Mouse (Mus musculus) lung, embryonic 15.5 days (tissue): ENCODE data around the gene Creb5. TPM values are rescaled to one million over a fixed set of nuclear protein-coding genes. Genes with fewer than 3 reads are reported as not detected.

Source experiments
- ATAC-seq: fragments of 200-750 bp; cut with Nextera tagmentation; 2 replicates; pipeline ENCODE4 v1.8.0; 2017; ENCODE audit warnings: moderate number of reproducible peaks, borderline replicate concordance; ENCODE audit not compliant: low FRiP score, low TSS enrichment; ENCODE audit errors: extremely low read depth
- H3K27ac ChIP-seq: fragments of 300-500 bp; sonication (generic); 2 replicates; pipeline ENCODE4 v1.5.1; 2015; ENCODE audit warnings: moderate library complexity, mild to moderate bottlenecking, inconsistent platforms
- H3K27me3 ChIP-seq: fragments of 300-500 bp; sonication (generic); 2 replicates; pipeline ENCODE4 v1.6.1; 2015; ENCODE audit warnings: inconsistent platforms
- H3K36me3 ChIP-seq: fragments of 300-500 bp; sonication (generic); 2 replicates; pipeline ENCODE4 v1.6.1; 2015; ENCODE audit warnings: inconsistent platforms
- H3K4me1 ChIP-seq: fragments of 300-500 bp; sonication (generic); 2 replicates; pipeline ENCODE4 v1.6.1; 2015; ENCODE audit warnings: inconsistent platforms
- H3K4me2 ChIP-seq: fragments of 300-500 bp; sonication (generic); 2 replicates; pipeline ENCODE4 v1.6.1; 2015; ENCODE audit warnings: inconsistent platforms, mild to moderate bottlenecking, moderate library complexity
- H3K4me3 ChIP-seq: fragments of 300-500 bp; sonication (generic); 2 replicates; pipeline ENCODE4 v1.5.1; 2015; ENCODE audit warnings: mild to moderate bottlenecking, inconsistent platforms
- H3K9ac ChIP-seq: fragments of 300-500 bp; sonication (generic); 2 replicates; pipeline ENCODE4 v1.6.1; 2015; ENCODE audit warnings: inconsistent platforms
- H3K9me3 ChIP-seq: fragments of 300-500 bp; sonication (generic); 2 replicates; pipeline ENCODE4 v1.6.1; 2016; ENCODE audit warnings: inconsistent platforms
- WGBS: fragments of 180-500 bp; shearing (Covaris S2); methylation state at CpG from one replicate; pipeline ENCODE4 v1.1.7; 2015; 5-methylcytosine and 5-hydroxymethylcytosine counted together
- polyA plus RNA-seq: library from polyadenylated mRNA; unstranded; fragments of >200 nt; fragmentation: Nextera tagmentation; extraction: Ambion mirVana; gene quantifications from 2 replicates; pipeline ENCODE4 v1.2.1, GENCODE M21; 2015

Creb5 gene
- polyA plus RNA-seq, 1 experiment from 2014 or later, result 5.8 TPM

DNA sequence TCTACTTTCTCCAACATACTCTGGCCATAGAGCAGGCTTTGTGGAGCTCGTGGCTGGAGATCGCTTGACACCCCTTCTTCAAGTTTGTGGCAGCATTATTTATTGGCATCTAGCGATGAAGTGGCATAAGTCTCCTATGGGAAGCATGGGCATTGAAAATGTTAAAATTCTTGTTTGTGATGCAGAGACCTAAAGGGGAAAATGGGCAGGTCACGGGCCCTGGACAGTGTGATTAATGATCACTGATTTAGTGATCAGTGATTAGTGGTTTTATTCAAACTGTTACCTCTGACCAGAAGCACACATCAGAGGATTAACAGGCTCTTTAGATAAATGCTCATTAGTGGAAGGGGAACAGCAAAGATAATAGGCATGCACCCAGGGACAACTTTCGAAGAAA is 2.6 kb downstream of the Creb5 start:
- WGBS, result 23% methylated on average over 5 of the region's 5 CpGs
- Histone ChIP-seq H3K27ac (no peak overlapping the region), H3K4me2 (no peak overlapping the region), H3K4me1 (peaks cover 29% of the 10 kb centered on the region), H3K9me3 (no peaks in the 10 kb centered on the region), H3K9ac (no peak overlapping the region), H3K36me3 (no peaks in the 10 kb centered on the region), H3K4me3 (no peak overlapping the region), H3K27me3 (peaks cover 68% of the 10 kb centered on the region)
- no peak for ATAC-seq

DNA sequence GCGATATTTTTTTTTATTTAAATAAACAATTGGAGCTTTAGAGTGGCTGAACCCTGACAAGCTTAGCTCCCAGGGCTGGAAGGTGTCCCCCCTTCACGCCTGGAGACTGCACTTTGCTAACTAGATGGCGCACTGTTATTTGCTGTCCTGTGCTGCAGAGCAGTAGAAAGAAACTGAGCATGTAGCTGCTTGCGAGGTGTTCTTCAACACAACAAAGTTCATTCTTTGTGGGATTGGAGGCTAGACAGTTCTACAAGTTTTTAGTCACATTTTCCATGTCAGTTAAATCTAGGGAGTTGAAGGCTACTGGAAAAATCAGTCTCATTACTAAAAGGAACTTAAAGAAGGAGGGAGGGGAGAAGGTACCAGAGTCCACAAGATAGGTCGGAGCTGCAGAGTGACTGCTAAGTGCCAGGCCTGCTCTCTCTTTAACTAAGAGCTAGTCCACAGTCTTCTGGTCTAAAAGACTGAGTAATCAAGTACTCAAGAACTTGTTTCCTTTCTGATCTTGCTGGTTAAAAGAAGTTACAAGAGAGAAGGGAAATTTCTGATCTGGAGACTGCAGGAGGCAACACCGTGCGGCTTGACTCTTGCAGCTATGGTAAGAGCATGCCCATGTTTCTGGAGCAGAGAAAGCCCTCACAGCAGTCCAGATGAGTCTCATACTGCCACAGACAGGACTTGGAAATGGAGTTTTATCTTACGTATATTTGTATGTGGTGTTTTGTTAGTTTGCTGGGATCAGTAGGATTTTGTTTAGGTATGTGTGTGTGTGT is 3.3 kb downstream of the Creb5 start:
- Histone ChIP-seq H3K4me2 (no peak overlapping the region), H3K9me3 (no peaks in the 10 kb centered on the region), H3K9ac (no peak overlapping the region), H3K27me3 (peaks cover 61% of the 10 kb centered on the region), H3K4me3 (no peak overlapping the region), H3K27ac (no peak overlapping the region), H3K36me3 (no peaks in the 10 kb centered on the region), H3K4me1 (peaks cover 29% of the 10 kb centered on the region)
- WGBS, result 42% methylated on average over 8 of the region's 8 CpGs
- no peak for ATAC-seq

DNA sequence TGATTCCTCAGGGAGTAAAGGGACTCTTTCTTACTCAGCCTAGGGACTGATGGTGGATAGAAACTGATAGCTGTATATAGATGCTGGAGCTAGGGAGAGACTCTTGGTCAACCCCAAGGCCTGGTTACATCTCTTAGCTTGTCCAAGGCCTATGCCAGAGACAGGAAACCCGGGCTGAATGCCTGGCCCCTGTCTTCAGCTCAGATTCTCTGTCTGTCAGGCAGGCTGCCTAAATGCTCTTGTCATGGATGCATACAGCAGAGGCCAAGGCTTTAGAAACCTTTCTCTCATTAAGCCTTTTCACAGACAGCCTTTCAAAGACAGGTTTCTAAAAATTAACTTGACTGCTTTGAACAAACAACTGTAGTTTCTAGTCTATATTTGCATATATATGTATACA is 5.9 kb downstream of the Creb5 start:
- no peak for ATAC-seq
- peaks cover 35% of the 10 kb centered on the region for H3K27me3 ChIP-seq
- no peaks in the 10 kb centered on the region for H3K36me3 ChIP-seq
- H3K27ac ChIP-seq, result no peak overlapping the region
- no peak overlapping the region for H3K4me3 ChIP-seq
- H3K4me2 ChIP-seq, result no peak overlapping the region
- H3K4me1 ChIP-seq, result peaks cover 14% of the 10 kb centered on the region
- H3K9me3 ChIP-seq, result no peaks in the 10 kb centered on the region
- H3K9ac ChIP-seq, result no peak overlapping the region
- 81% methylated on average over 1 of the region's 1 CpGs for WGBS

DNA sequence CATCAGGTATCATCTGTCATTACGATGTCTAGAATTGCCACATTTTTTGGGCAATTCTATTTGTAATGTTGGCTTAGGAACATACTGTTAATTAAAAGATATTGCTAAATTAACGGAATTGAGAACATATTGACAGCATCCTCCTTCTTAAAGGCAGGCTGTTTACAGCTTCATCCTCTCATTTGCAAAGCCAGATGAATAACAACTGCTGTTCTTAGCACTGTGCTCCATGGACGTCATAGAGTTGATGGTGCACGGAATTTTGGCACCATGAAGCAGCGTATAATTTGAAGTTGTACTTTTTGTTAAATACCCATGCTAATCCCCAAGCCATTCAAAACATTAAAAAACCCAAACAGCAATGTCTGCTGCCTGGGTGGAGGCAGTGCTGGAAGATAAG is 10.8 kb downstream of the Creb5 start:
- no peak overlapping the region for H3K4me3 ChIP-seq
- no peaks in the 10 kb centered on the region for H3K36me3 ChIP-seq
- WGBS, result 83% methylated on average over 5 of the region's 5 CpGs
- no peak overlapping the region for H3K4me2 ChIP-seq
- H3K27ac ChIP-seq, result no peak overlapping the region
- no peaks in the 10 kb centered on the region for H3K27me3 ChIP-seq
- no peaks in the 10 kb centered on the region for H3K9me3 ChIP-seq
- no peaks in the 10 kb centered on the region for H3K4me1 ChIP-seq
- ATAC-seq, result no peak
- H3K9ac ChIP-seq, result no peak overlapping the region

DNA sequence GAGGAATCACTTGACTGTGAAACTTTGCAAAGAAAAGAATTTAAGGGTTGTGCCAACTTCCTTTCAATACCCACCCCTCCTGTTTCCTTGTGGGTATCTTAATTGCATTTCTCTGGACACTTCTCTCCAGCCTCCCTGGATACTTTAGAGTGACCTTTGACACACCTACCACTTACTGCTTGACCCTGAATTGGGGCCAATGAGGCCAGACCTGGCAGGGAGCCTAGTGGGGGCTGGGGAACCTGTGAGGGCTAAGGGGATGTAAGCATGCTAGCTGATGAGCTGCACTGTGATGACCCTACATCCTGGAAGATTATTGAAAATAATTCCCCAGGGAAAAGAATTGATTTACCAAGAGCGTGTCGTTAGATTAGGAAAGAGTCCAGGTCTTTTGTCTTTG is 17.1 kb downstream of the Creb5 start:
- no peak for ATAC-seq
- Histone ChIP-seq H3K36me3 (no peaks in the 10 kb centered on the region), H3K4me2 (no peak overlapping the region), H3K4me3 (no peak overlapping the region), H3K9ac (no peak overlapping the region), H3K27ac (no peak overlapping the region), H3K27me3 (no peaks in the 10 kb centered on the region), H3K9me3 (no peaks in the 10 kb centered on the region), H3K4me1 (peaks cover 18% of the 10 kb centered on the region; the same call in 1 of the 2 replicates)
- WGBS, result 54% methylated on average over 2 of the region's 2 CpGs

DNA sequence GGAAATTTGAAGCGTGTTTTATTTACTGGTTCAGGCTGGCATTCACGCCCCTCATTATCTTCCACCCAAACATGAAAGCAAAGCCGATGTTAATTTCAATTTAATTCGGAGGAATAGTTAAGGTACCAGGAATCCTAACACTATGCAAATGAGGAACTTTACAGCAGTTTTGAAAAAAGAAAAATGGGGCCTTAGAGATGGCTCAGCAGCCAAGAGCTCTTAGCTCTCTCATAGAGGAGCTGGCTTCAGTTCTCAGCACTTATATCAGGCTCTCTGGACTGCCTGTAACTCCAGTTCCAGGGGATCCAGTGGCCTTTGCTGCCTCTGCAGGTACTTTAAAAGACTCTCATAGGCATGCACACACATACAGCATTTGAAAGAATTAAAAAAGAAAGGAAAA is 19.1 kb downstream of the Creb5 start:
- WGBS, result 88% methylated on average over 4 of the region's 4 CpGs
- Histone ChIP-seq H3K27me3 (no peaks in the 10 kb centered on the region), H3K9ac (no peak overlapping the region), H3K9me3 (no peaks in the 10 kb centered on the region), H3K4me3 (no peak overlapping the region), H3K27ac (no peak overlapping the region), H3K4me2 (no peak overlapping the region), H3K4me1 (peaks cover 18% of the 10 kb centered on the region; the same call in 1 of the 2 replicates), H3K36me3 (no peaks in the 10 kb centered on the region)
- ATAC-seq, result no peak

DNA sequence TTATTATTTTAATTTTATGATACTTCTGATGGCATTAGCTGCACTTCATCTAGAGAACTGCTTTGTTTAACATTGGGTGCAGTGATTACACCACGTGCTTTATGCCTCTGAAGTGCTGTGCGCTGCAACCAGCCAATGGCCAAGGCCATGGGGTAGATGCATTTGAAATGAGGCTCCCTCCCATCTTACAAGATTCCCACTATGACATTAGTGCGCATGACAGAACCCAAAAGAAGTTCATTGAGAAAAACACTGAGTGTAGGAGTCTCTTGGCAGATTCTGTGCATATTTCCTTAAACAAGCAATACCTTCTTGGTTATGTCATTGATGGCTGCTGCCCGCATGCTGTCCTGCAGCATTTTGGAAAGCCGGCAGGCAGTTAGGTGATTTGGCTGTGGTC is 19.6 kb downstream of the Creb5 start:
- Histone ChIP-seq H3K4me1 (peaks cover 18% of the 10 kb centered on the region; the same call in 1 of the 2 replicates), H3K27me3 (no peaks in the 10 kb centered on the region), H3K4me3 (no peak overlapping the region), H3K27ac (no peak overlapping the region), H3K36me3 (no peaks in the 10 kb centered on the region), H3K9me3 (no peaks in the 10 kb centered on the region), H3K9ac (no peak overlapping the region), H3K4me2 (no peak overlapping the region)
- WGBS, result 58% methylated on average over 5 of the region's 5 CpGs
- no peak for ATAC-seq

DNA sequence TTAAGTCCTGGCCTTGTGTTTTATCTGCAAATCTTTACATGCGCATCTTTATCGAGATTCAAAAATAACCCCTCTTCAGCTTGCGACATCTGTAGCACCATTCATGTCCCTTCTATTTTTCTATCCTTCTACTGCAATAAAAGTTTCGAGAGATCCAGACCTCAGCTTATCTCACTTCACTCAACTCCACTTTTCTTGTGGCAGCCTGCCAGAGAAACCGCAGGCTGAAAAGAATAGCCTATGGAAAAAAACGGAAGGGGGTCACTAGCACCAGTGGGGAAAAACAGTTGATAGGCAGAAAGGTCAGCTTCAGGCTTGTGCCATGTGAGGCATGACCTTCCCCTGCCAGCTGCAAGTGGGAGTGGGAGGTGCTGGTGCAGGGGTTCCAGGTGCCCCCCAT is 21.6 kb downstream of the Creb5 start:
- H3K27me3 ChIP-seq, result no peaks in the 10 kb centered on the region
- ATAC-seq, result no peak
- WGBS, result 15% methylated on average over 6 of the region's 6 CpGs
- H3K4me2 ChIP-seq, result no peak overlapping the region
- no peaks in the 10 kb centered on the region for H3K9me3 ChIP-seq
- peaks cover 18% of the 10 kb centered on the region; the same call in 1 of the 2 replicates for H3K4me1 ChIP-seq
- no peak overlapping the region for H3K9ac ChIP-seq
- H3K4me3 ChIP-seq, result no peak overlapping the region
- H3K27ac ChIP-seq, result no peak overlapping the region; the same call in 1 of the 2 replicates
- no peaks in the 10 kb centered on the region for H3K36me3 ChIP-seq

DNA sequence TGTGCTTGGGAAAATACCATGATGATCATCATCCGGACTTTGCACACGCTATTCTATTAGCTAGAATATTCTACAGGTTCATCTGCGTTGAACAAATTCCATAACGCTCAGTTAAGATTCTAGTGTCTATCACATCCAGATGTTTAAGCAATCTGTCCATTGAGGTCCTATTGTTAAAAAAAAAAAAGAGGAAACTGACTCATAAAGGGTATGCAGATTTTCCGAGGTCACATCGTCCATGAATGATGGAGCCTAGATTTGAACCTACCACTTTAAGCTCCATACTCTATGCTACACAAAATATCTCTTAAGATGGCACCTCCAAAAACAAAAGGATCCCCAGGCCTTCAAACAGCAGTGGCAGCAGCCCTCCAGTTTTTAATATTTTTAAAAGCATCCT is 26.5 kb downstream of the Creb5 start:
- peaks cover 4% of the 10 kb centered on the region; the same call in 1 of the 2 replicates for H3K4me1 ChIP-seq
- 83% methylated on average over 6 of the region's 6 CpGs for WGBS
- no peaks in the 10 kb centered on the region for H3K36me3 ChIP-seq
- no peaks in the 10 kb centered on the region for H3K9me3 ChIP-seq
- no peak overlapping the region for H3K4me2 ChIP-seq
- ATAC-seq, result no peak
- no peak overlapping the region for H3K4me3 ChIP-seq
- H3K27me3 ChIP-seq, result peaks cover 3% of the 10 kb centered on the region; the same call in 1 of the 2 replicates
- H3K27ac ChIP-seq, result no peak overlapping the region
- H3K9ac ChIP-seq, result no peak overlapping the region

DNA sequence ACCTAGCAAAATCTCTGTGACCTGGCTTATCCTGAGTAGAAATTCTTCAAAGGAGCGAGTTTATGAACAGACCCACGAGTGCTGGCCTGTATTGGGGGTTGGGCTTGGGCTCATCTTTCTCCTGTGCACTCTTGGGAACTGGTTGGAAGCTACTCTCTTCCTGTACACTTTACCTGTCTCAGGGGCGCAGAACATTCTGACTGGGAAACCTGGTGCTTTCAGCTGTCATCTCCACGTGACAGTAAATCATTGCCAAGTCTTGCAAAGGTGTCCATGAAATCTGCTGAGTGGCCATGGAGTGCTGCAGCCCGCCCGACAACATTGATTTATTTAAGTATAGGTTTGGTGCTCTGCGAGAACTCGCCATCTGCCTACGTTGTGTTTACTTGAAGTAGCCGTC is 27.1 kb downstream of the Creb5 start:
- Histone ChIP-seq H3K27me3 (peaks cover 3% of the 10 kb centered on the region; the same call in 1 of the 2 replicates), H3K4me1 (no peaks in the 10 kb centered on the region), H3K4me3 (no peak overlapping the region), H3K9ac (no peak overlapping the region), H3K4me2 (no peak overlapping the region), H3K9me3 (no peaks in the 10 kb centered on the region), H3K27ac (no peak overlapping the region), H3K36me3 (no peaks in the 10 kb centered on the region)
- 38% methylated on average over 10 of the region's 10 CpGs for WGBS
- ATAC-seq, result no peak

DNA sequence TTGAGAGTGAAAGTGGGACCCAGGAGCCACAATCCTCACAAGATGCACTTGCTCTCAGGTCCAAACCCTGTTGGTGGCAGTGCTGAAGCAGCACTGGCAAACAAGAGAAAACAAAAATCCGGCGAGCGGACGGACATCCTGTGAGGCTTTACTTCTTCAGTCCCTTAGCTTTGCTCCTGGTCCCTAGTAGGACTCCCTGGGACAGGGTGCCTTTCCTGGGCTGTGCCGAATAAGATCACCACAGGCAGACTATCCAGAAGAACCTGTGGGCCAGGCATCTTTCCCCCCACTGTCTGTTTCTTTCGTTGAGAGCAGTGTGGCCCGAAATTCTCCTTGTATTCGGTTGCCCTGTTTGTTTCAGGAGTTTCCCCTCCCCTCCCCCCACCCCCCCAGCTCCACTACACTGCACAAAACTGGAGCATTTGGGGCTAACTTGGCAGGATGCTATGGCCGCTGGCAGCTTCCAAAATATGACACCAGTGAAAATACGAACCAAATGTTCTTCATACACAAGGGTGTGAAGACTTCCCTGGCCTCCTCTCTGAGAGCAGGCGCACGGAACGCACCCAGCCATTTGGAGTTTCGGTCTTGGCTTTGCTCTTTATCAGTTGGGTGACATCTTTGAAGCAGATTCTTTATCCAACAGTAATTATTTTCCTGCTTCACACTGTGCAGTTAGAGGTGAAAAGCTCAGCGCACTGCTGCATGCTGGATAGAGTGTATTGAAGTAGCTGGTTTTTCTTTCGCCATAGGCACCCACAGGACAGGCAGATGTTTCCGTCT is 32.7 kb downstream of the Creb5 start:
- no peak overlapping the region for H3K4me2 ChIP-seq
- no peak for ATAC-seq
- no peaks in the 10 kb centered on the region for H3K4me1 ChIP-seq
- no peaks in the 10 kb centered on the region for H3K36me3 ChIP-seq
- no peaks in the 10 kb centered on the region for H3K9me3 ChIP-seq
- H3K27ac ChIP-seq, result no peak overlapping the region
- 67% methylated on average over 17 of the region's 17 CpGs for WGBS
- H3K9ac ChIP-seq, result no peak overlapping the region
- H3K27me3 ChIP-seq, result peaks cover 3% of the 10 kb centered on the region; the same call in 1 of the 2 replicates
- no peak overlapping the region for H3K4me3 ChIP-seq

DNA sequence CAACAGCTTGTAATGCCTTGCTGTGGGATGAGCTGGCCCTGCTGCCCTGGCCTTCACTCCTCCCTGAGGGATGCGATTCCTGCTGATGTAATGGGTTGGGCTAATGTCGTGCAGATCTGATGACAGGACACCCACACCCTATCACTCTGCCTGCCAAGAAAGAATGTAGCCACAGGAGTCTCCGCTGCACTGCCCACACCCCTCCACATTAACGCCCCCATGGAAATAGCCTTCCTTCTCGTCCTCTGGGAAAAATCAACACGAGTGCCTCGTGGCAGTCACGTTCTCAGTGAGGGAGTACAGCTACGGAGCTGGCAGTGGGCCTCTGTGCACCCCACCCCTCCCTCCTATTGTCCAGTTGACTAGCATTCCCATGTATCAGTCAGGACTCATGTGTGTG is 50.3 kb downstream of the Creb5 start:
- peaks cover 5% of the 10 kb centered on the region for H3K4me1 ChIP-seq
- no peak overlapping the region for H3K9ac ChIP-seq
- peak; percentile 83 for ATAC-seq
- no peak overlapping the region for H3K4me3 ChIP-seq
- H3K27me3 ChIP-seq, result no peaks in the 10 kb centered on the region
- WGBS, result 24% methylated on average over 9 of the region's 9 CpGs
- H3K9me3 ChIP-seq, result no peaks in the 10 kb centered on the region
- H3K27ac ChIP-seq, result no peak overlapping the region
- H3K4me2 ChIP-seq, result peak overlapping the region; percentile 27; the same call in 1 of the 2 replicates
- no peaks in the 10 kb centered on the region for H3K36me3 ChIP-seq
